Mouse (Mus musculus) urinary bladder, postnatal 14 days (tissue): ENCODE measurements around the gene Brinp2.

Experiments
- DNase-seq: peaks from one replicate; pipeline ENCODE4 v3.0.0; 2021; ENCODE audit warnings: low spot score

The Brinp2 gene

DNA sequence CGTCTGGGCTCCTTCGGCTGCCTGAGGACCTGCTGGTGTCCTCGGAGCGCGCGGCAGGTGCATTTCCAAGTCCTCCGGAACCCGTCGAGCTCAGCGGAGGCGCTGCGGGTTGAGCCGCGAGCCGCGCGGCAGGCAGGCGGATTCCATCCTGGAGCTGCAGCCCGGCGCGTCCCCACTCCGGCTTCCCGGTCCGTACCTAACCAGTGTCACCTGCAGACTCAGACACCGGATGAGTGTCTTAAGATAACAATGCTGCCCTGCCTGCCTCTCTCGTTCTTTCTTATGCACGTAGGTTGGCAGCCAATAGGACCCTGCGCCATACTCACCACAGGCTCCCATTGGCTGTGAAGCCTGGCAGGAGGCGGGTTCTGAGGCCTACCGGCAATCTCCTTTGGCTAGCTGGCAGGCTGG, at the start of gene Brinp2:
Gene Brinp2, minus strand, starts transcription at position 276 of the 411 bp plus-strand sequence.
- peak; percentile 60 for DNase-seq

GRCm38 (mm10) chr1:158400898-158401297, 44.8 kb upstream of the Brinp2 start:
- DNase-seq: no peak

GRCm38 (mm10) chr1:158397058-158397457, 40.9 kb upstream of the Brinp2 start:
- DNase-seq: no peak

- DNase-seq: no peak
These were observed 34.6 kb upstream of the Brinp2 start for GRCm38 (mm10) chr1:158390693-158391092.

GRCm38 (mm10) chr1:158388995-158389394, 32.9 kb upstream of the Brinp2 start:
- DNase-seq: no peak

- no peak for DNase-seq
These were observed 30.7 kb upstream of the Brinp2 start for GRCm38 (mm10) chr1:158386781-158387180.

- DNase-seq: no peak
These were observed 29.2 kb upstream of the Brinp2 start for GRCm38 (mm10) chr1:158385311-158385710.

DNA sequence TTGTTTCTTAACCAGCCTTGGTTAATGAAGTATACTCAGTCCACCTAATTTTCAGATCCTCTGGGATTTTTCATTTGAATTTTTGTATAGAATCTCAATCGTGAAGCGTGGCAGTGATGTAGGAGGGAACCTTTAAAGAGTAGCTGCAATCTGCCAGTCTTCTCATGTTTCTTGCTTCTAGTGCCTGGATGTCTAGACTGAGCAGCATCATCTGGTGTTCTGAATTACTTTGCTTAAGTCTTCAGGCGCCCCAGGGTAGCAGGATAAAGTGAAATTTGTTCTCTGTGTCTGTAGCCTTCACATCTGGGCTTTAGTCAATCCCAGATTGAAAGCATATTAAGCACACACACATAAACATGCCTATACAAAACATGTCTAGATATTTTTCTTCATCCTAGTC, 27.1 kb upstream of the Brinp2 start:
- DNase-seq: no peak

- DNase-seq: no peak
These were observed 26.2 kb upstream of the Brinp2 start for GRCm38 (mm10) chr1:158382277-158382676.

- DNase-seq: no peak
These were observed 8.3 kb upstream of the Brinp2 start for GRCm38 (mm10) chr1:158364461-158364860.

- no peak for DNase-seq
These were observed 6.4 kb upstream of the Brinp2 start for GRCm38 (mm10) chr1:158362292-158363101.

- DNase-seq: no peak
These were observed 5.8 kb upstream of the Brinp2 start, which contains the start of gene Astn1 for GRCm38 (mm10) chr1:158361964-158362291. Astn1 (plus strand) TSS chr1:158362273.

DNA sequence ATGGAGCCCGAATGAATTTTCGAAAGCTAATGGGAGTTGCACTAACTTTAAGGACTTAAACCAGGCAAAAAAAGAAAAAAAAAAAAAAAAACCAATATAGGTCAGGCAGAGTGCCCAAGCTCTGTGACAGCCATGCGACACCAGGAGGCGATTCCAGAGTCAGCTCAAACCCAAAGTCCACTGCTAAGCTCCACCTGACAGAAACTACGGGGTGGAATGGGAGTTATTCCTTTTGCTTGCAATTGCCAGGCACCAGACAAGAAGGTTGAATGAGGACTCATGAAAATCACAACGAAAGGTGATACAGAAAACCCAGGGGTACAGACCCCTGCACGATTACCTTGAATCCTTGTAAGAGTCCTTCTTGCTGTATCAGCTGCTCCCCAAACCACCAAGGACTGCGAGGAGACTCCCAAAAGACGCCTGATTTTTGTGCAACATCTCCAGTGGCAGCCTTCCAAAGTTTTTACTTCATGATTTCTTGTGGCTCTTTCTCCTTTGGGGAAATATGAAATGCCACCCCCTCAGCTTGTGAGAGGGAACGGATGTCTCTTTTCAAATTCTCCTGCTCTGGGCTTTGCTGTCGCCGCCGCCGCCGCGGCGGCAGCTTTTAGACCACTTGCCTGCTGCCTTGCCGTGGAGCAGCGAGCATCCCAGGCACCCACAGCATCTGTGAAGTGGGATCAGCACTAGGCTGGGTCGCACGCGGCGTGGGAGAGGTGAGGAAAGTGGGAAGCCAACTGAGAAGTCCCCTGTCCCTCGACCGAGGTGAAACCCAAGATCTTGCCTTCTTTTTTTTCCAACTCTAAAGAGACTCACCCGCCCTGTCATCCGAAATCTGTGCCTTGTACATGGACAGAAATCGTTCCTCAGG, 712 bp downstream of the Brinp2 start:
- DNase-seq: no peak

DNA sequence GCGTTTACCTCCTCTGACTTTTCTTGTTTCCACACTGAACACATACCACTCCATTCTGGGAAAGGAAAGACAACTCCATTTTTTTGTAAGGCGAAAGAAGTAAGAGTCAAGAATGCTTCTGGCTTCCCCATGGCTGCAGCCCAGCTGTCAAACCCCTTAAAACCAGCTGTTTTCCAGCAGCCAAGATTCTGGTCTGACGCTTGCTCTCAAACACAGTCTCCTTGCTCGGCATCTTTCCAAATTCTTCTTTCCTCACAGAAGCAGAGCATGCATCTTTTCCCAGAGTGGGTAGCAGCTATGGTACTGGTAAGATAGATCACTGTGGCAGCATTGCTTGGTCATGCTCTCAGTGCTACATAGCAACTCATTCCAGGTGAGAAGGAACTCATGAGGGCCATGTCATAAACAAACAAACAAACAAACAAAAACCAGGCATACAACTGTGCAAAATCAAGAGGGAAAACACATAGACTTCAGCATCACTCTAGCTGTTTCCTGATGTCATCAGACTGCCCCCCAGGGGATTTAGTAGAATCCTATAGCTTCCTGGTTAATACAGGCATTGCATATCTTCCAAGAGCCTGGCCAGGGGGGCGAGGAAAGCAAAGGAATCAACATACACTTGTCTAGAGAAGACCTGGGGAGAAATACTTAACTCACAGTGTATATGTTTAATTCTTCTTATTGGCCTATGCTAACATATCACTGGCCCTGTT, 2.3 kb downstream of the Brinp2 start:
- DNase-seq: no peak

DNA sequence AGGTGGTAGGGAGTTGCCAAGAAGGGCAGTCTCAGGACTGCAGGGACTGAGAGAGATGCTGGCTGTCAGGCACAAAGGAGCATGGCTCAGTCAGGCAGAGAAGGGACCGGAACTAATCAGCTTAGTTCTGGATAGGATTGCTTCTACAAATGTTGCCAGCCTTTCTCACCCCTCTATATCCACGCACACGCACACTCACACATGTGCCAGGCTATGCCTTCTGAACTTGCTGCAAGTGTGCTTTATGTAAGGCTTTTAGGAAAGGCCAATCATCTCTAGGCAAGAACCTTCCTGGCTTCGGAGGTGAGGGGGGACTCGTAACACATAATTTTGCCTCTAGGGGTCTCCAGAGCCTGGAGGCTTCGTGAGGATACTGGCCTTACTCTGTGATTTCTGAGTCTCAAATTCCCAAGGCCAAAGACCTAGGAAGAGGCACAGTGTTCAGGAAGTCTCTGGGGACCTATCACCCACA, 12.8 kb downstream of the Brinp2 start:
- no peak for DNase-seq

- DNase-seq: no peak
These were observed 27.3 kb downstream of the Brinp2 start for GRCm38 (mm10) chr1:158328839-158329238.

- no peak for DNase-seq
These were observed 28.0 kb downstream of the Brinp2 start for GRCm38 (mm10) chr1:158328126-158328525.

- no peak for DNase-seq
These were observed 32.8 kb downstream of the Brinp2 start for GRCm38 (mm10) chr1:158323325-158323724.

- DNase-seq: no peak
These were observed 45.5 kb downstream of the Brinp2 start for GRCm38 (mm10) chr1:158310426-158311156.

DNA sequence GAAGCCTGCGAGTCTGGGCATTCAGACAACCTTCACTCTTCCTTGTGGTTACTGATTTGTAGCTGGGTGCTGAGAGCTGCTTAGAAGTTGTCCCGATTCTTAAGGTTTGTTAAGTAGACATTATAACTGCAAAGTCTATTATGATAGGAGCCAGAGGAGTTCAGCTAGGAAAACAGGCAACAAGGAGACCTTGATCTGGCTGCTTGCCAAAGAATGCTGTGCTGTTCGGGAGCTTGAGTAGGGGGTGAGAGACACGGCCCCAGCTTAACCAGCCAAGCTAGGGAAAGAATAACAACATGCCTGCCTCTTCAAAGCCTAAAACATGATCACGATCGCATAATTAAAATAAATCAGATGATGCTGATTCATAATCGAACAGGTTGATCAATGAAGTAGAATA, 59.1 kb downstream of the Brinp2 start:
- DNase-seq: no peak

DNA sequence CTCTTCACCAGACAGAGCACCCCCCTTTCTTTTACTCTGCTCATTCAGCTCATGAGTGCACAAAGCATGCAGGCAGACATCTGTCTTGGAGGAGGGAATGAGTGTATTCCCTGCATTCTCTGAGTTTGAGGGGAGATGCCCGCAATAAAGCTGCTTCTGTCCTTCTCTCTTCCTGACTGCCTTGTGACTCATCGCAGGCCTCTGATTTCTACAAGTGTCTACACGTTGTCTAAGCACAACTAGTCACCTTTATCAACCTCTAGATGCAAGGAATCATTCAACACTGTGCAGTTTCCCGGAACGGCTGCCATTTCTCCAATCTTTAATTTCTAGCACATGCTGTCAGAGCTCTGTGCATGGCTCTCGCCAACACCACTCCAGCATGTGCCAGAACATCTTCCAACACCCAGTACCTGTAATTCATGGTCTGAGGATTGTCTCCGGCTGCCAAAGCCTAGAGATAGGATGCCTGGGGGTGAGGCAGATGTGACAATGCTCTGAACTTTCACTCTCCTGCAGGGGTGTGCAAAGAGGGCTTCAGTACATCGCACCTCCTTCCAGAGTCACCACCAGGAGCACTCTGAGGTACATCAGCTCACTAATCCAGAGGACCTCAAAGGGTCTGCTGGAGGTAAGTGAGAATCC, 59.7 kb downstream of the Brinp2 start:
- no peak for DNase-seq
